11 mouse cellular contexts compared by ENCODE assay signal in the genomic region with DNA sequence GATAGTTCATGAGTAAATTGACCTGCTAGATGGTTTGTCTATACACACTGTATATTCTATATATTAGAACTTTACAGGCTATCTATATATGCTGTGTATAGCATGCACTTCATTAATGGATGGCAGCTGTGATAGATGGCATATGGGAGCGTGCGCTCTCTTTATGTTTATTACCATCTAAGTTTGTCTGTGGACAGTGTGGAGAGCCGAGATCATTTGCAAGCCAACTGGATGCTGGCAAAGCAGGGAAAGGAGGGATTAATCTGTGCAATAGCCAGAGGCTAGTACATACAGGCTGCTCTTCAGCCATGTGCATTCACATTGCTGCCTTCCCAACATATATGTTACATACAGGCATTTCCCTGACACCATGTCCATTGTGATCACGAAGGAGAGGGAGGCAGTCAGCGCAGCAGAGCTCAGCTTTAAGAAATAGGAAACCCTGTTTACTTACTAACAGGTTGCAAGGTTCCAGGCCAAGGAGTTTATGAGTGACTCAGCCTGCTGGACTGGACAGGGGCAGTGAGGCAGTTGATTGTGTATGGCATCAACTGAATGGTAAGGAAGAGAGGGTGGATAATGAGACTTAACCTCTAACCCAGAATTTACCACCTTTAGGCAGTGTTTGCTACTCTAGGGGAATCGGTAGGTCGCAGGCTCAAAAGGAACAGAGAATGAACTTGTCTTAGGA.
A peak's percentile ranks its signal among the peaks of the same experiment; 100 is the strongest.
DNase-seq lines count a peak whose midpoint lies in the region; ATAC-seq and TF ChIP-seq lines count a peak whose summit lies in the region.
"Had no signal": no experiment of that assay in that cellular context is flagged by ENCODE, and none has a peak within 500 bp of the region (broad histone marks: within the 10 kb centered on the region; RNA-seq: fewer than 3 reads in every experiment).

No protein-coding gene starts in this region.

- intact Hi-C loops in left cerebral cortex, postnatal 4 days (cut with DNase I) = no loop called here

- no peaks in the 10 kb centered on the region for H3K9me3 ChIP-seq in intestine, embryonic 16.5 days (ENCODE audit: control insufficient read depth, low read length)
- H3K9me3 ChIP-seq in intestine, postnatal 0 days (ENCODE audit: control insufficient read depth) = no peaks in the 10 kb centered on the region
- H3K9me3 ChIP-seq: heart, embryonic 15.5 days; liver, embryonic 15.5 days; megakaryocyte, embryonic 14.5 days had no signal

- H3K9ac ChIP-seq in intestine, embryonic 16.5 days (ENCODE audit: low read depth, low read length) = 0 out of 2 replicates have a peak overlapping the region, but pooled peaks have one; percentile 4
- no peak overlapping the region for H3K9ac ChIP-seq in intestine, postnatal 0 days (ENCODE audit: low read depth, low read length)
- H3K9ac ChIP-seq: heart, embryonic 15.5 days; liver, embryonic 15.5 days had no signal

- DNase-seq in urinary bladder, postnatal 36 days (ENCODE audit: low spot score in 2 of 2) = peak; percentile 27
- DNase-seq in urinary bladder, postnatal 25 days (ENCODE audit: low spot score) = no peak
- peak; percentile 45 for DNase-seq in kidney, postnatal 14 days
- DNase-seq in adrenal gland, postnatal 14 days = no peak
- no peak for DNase-seq in left cerebral cortex, postnatal 4 days
- DNase-seq: cerebellum, postnatal 25 days had no signal

- H3K4me2 ChIP-seq in intestine, embryonic 16.5 days (ENCODE audit: low read depth, low read length) = no peak overlapping the region
- H3K4me2 ChIP-seq in intestine, postnatal 0 days (replicated peaks; ENCODE audit: low read depth) = no peak overlapping the region
- H3K4me2 ChIP-seq: heart, embryonic 15.5 days; liver, embryonic 15.5 days had no signal

- 50% methylated on average over 7 of the region's 7 CpGs for WGBS in intestine, embryonic 16.5 days
- 65% methylated on average over 7 of the region's 7 CpGs for WGBS in intestine, postnatal 0 days

- no peak for ATAC-seq in intestine, embryonic 16.5 days
- no peak for ATAC-seq in intestine, postnatal 0 days

- no peaks in the 10 kb centered on the region for H3K27me3 ChIP-seq in intestine, embryonic 16.5 days (replicated peaks; ENCODE audit: control insufficient read depth, insufficient read depth, low read length)
- H3K27me3 ChIP-seq in intestine, postnatal 0 days (replicated peaks; ENCODE audit: control insufficient read depth, insufficient read depth, low read length) = no peaks in the 10 kb centered on the region
- H3K27me3 ChIP-seq: heart, embryonic 15.5 days had no signal

- H3K36me3 ChIP-seq in intestine, embryonic 16.5 days (ENCODE audit: control insufficient read depth, insufficient read depth, low read length) = no peaks in the 10 kb centered on the region; the same call in 1 of the 2 replicates
- H3K36me3 ChIP-seq in intestine, postnatal 0 days (ENCODE audit: control insufficient read depth, insufficient read depth) = peaks cover 2% of the 10 kb centered on the region; the same call in 1 of the 2 replicates
- H3K36me3 ChIP-seq: liver, embryonic 15.5 days had no signal

- no peak overlapping the region for H3K27ac ChIP-seq in intestine, embryonic 16.5 days (ENCODE audit: low read length)
- no peak overlapping the region for H3K27ac ChIP-seq in intestine, postnatal 0 days (ENCODE audit: low read depth, low read length)
- H3K27ac ChIP-seq: heart, embryonic 15.5 days; liver, embryonic 15.5 days had no signal

- no peak for TF ChIP-seq CTCF in intestine, postnatal 0 days (IDR thresholded peaks at IDR 0.05; ENCODE audit: low read depth)

- H3K4me3 ChIP-seq in intestine, embryonic 16.5 days (ENCODE audit: low read length) = no peak overlapping the region
- no peak overlapping the region for H3K4me3 ChIP-seq in intestine, postnatal 0 days (ENCODE audit: low read depth, low read length)
- H3K4me3 ChIP-seq: heart, embryonic 15.5 days; liver, embryonic 15.5 days; megakaryocyte, embryonic 14.5 days had no signal

- peaks cover 17% of the 10 kb centered on the region for H3K4me1 ChIP-seq in intestine, embryonic 16.5 days (ENCODE audit: control insufficient read depth, insufficient read depth, low read length)
- H3K4me1 ChIP-seq in intestine, postnatal 0 days (replicated peaks; ENCODE audit: control insufficient read depth, insufficient read depth, low read length) = 0 out of 2 replicates have a peak, but pooled peaks cover 2% of the 10 kb centered on the region
- H3K4me1 ChIP-seq: megakaryocyte, embryonic 14.5 days had no signal

Comparison
In these comparisons a context has a peak if more than half of its experiments do, and no peak if none do; other contexts are left out.
1. DNase-seq: peak in urinary bladder, postnatal 36 days (2 of 2) and kidney, postnatal 14 days (single experiment); none in urinary bladder, postnatal 25 days (single experiment), adrenal gland, postnatal 14 days (single experiment) and left cerebral cortex, postnatal 4 days (single experiment).